Mouse (Mus musculus): ENCODE results near the gene Runx1. TPM values are rescaled to one million over a fixed set of nuclear protein-coding genes. Genes with fewer than 3 reads are reported as not detected.

Runx1 gene
- polyA plus RNA-seq, 1 experiment from 2014 or later = 2.1 TPM

DNA sequence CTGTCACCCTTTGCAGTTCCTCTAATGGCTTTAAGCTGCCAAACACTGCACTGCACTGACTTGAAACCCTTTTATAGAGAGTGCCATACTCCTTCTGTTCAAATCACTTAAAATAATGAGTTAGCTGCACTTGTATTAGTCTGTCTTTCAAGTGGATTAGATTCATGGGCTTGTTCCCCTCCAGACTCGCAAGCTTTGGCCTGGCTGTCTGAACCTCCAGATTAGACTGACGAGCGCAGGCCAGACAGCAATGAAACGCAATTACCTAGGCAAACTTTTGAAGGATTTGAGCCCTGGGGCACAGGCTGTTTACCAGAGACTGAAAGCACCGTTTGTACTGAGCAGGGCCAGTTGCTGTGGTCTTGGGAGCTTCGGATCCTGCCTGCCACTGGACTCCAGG is 198.7 kb downstream of the Runx1 start:
- 54% methylated on average over 6 of the region's 6 CpGs for WGBS
- Histone ChIP-seq H3K27ac (no peak overlapping the region), H3K4me2 (no peak overlapping the region), H3K4me3 (no peak overlapping the region), H3K9ac (no peak overlapping the region), H3K9me3 (no peaks in the 10 kb centered on the region), H3K27me3 (peaks cover 3% of the 10 kb centered on the region; the same call in 1 of the 2 replicates), H3K4me1 (replicated peaks) (peaks cover 9% of the 10 kb centered on the region), H3K36me3 (no peaks in the 10 kb centered on the region)
- no peak for ATAC-seq (ENCODE audit: low FRiP score)

DNA sequence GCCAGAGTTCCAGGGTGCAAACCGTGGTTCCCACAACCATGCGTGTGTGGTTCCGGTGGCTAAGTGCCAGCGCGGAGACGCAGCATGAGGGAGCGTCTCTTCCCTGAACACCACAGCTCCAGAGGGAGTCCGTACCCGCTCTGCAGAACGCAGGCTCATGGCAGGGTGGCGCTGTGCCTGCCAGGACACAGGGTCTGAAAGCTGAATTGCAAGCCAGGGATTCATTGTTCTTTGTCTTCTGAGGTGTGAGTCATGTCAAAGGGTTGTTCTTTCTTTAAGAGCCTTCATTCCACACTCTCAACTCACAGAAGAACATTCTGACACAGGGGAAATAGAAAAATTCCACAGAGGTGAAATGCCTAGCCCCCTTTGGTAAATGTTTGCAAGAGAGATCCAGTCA is 202.0 kb downstream of the Runx1 start:
- no peak overlapping the region for H3K9ac ChIP-seq
- 0 out of 2 replicates have a peak, but pooled peaks cover 6% of the 10 kb centered on the region for H3K4me1 ChIP-seq (replicated peaks)
- H3K9me3 ChIP-seq = no peaks in the 10 kb centered on the region
- H3K4me3 ChIP-seq = no peak overlapping the region
- ATAC-seq (ENCODE audit: low FRiP score) = no peak
- H3K27ac ChIP-seq = no peak overlapping the region
- H3K36me3 ChIP-seq = no peaks in the 10 kb centered on the region
- no peak overlapping the region for H3K4me2 ChIP-seq
- WGBS = 77% methylated on average over 11 of the region's 11 CpGs
- no peaks in the 10 kb centered on the region for H3K27me3 ChIP-seq

DNA sequence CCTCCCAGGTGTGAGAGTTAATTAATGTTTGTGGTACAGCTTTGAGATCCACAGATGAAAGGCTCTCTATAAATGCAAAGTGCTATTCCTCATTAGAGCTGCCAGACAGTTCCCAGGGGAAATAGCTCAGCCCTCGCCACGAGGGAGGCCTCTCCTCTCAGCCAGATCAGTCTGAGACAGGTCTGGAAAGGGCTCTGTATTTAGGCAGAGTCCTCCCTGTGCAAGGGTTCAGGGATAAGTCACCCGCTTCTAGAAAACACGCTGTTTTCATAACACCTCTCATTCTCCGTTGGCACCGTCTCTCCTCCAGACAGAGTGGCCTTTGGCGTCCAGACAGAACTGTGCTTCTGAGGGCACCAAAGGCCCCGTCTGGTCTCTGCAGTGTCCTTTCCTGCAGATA is 204.1 kb downstream of the Runx1 start:
- H3K4me2 ChIP-seq = no peak overlapping the region
- no peaks in the 10 kb centered on the region for H3K36me3 ChIP-seq
- H3K9ac ChIP-seq = no peak overlapping the region
- no peaks in the 10 kb centered on the region for H3K27me3 ChIP-seq
- 0 out of 2 replicates have a peak, but pooled peaks cover 3% of the 10 kb centered on the region for H3K4me1 ChIP-seq (replicated peaks)
- no peak overlapping the region for H3K27ac ChIP-seq
- no peak overlapping the region for H3K4me3 ChIP-seq
- H3K9me3 ChIP-seq = peaks cover 7% of the 10 kb centered on the region
- 71% methylated on average over 8 of the region's 8 CpGs for WGBS
- ATAC-seq (ENCODE audit: low FRiP score) = no peak

DNA sequence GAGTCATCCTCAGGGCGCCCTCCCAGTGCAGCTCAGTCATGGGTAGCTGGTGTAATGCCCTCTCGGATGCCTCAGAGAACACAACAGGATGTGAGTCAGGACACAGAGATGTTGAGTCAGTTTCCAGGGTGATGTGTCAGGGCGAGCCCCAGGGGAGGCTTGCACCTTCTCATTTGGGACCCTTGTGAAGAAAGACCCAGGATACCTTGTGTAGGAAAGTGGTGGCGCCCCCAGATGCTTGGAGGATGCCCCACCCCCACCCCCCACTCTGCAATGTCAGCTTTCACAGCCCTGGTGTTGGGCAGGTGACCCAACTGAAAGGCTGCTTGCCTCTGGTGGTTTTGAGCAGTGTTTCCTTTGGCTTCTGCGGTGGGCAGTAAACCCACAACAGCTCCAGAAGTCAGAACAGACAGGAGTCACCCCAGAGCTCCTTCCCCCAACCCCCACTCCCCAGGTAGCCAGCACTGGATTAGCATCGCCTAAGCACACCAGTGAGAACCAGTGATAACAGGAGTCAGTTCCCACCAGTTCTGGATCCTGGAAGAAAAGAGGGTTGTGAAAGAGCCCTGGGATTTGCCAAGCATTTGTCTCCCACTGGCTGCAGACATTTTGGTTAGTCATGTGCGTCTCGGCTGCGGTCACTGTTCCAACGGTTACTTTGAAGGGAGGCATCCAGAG is 205.0 kb downstream of the Runx1 start:
- 0 out of 2 replicates have a peak, but pooled peaks cover 3% of the 10 kb centered on the region for H3K4me1 ChIP-seq (replicated peaks)
- no peak overlapping the region for H3K4me2 ChIP-seq
- H3K4me3 ChIP-seq = no peak overlapping the region
- peaks cover 7% of the 10 kb centered on the region for H3K9me3 ChIP-seq
- no peak for ATAC-seq (ENCODE audit: low FRiP score)
- no peaks in the 10 kb centered on the region for H3K36me3 ChIP-seq
- WGBS = 64% methylated on average over 10 of the region's 10 CpGs
- H3K9ac ChIP-seq = no peak overlapping the region
- H3K27ac ChIP-seq = no peak overlapping the region
- H3K27me3 ChIP-seq = no peaks in the 10 kb centered on the region

DNA sequence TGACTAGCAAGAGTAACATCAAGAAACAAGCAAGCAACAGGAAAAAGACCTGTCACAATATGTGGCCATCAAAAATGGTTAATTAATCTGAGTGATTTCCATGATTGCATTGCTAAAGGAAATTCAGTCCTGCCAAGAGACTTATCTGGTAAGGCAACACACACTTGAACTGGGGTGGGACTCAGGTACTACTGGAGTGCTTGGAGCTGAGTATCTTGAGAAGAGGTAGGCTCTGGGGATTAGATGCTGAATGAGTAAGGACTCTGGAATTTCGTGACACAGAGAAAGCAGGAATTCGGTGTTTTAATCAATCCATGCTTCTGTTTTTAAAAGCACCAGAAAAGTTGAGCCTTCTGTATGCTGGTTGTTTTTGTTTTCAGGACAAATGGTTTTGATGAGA is 209.1 kb downstream of the Runx1 start:
- Histone ChIP-seq H3K36me3 (no peaks in the 10 kb centered on the region), H3K4me3 (no peak overlapping the region), H3K9ac (no peak overlapping the region), H3K4me2 (no peak overlapping the region), H3K27me3 (no peaks in the 10 kb centered on the region), H3K4me1 (replicated peaks) (0 out of 2 replicates have a peak, but pooled peaks cover 2% of the 10 kb centered on the region), H3K27ac (no peak overlapping the region), H3K9me3 (peaks cover 7% of the 10 kb centered on the region)
- ATAC-seq (ENCODE audit: low FRiP score) = no peak
- WGBS = 91% methylated on average over 2 of the region's 2 CpGs

DNA sequence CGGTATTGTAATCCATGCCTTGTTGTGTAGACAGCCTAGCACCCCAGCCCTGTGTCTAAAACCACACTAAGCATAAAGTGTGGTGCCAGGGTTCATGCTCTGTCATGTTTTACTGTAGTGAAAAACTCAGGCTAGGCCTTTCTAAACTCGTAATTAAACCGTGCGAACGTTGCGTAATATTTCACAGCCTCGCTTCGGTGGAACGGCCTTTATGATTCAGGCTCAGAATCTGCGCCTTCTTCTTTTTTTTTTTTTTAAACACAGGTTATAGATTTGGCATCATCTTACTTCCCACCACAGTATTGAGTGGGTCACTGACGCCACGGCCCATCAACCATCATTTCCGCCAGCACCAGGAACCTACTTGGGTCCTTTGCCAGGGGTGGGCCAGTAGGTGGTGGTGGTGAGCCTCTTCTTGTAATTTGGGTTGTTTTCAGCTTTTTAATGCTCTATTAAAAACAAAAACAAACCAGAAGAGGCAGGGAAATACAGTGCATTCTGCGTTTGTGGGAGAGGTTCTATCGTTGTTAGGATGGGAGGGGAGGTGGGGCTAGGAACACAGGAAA is 210.6 kb downstream of the Runx1 start:
- Histone ChIP-seq H3K4me2 (no peak overlapping the region), H3K9me3 (peaks cover 7% of the 10 kb centered on the region), H3K4me3 (no peak overlapping the region), H3K9ac (no peak overlapping the region), H3K27me3 (no peaks in the 10 kb centered on the region), H3K4me1 (replicated peaks) (peaks cover 8% of the 10 kb centered on the region), H3K27ac (no peak overlapping the region), H3K36me3 (no peaks in the 10 kb centered on the region)
- no peak for ATAC-seq (ENCODE audit: low FRiP score)
- 94% methylated on average over 15 of the region's 15 CpGs for WGBS

DNA sequence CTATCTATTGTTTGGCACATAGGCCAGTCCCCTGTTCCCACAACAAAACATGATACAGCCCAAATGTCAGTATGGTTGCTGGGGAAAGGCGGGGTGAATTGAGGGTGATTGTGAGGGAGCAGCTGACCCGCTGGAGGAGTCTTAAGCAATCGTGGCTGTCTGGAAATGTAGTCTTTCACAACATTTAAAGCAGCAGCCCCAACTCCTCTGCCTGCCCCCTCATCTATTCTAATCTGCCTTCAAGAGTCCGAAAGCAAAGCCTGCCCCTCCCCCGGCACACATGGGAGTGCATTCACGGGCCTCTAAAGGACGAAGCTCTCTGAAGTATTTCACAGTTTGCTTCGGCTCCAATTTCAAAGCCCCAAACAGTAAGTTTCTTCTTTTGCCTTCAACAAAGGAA is 213.4 kb downstream of the Runx1 start:
- H3K4me2 ChIP-seq = no peak overlapping the region
- peaks cover 26% of the 10 kb centered on the region for H3K4me1 ChIP-seq (replicated peaks)
- H3K4me3 ChIP-seq = no peak overlapping the region
- 28% methylated on average over 8 of the region's 8 CpGs for WGBS
- H3K27me3 ChIP-seq = peaks cover 7% of the 10 kb centered on the region; the same call in 1 of the 2 replicates
- no peaks in the 10 kb centered on the region for H3K36me3 ChIP-seq
- H3K27ac ChIP-seq = no peak overlapping the region
- H3K9me3 ChIP-seq = peaks cover 4% of the 10 kb centered on the region
- H3K9ac ChIP-seq = no peak overlapping the region
- ATAC-seq (ENCODE audit: low FRiP score) = no peak

DNA sequence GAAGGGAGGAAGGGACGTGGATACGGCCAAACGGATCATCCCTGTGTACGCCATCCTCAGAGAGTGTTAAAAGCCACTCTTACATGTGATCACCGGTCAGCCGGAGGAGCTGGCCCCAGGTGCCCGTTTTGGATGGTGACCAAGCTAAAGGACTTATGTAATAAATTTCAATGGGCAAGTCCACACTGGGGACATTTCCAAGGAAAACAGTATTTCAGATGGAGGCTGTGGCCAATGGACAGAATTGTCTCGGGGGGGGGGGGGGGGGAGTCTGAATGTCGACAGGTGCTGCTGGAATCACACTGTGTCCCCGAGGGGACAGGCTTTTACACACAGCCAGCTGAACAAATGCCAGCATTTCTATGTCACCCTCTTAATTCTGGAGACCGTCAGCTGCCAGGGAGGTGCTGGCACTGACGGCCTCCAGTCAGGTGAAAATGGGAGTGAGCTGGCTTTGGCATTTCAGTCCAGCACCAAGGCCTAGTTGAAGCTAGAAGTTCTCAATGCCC is 214.3 kb downstream of the Runx1 start:
- Histone ChIP-seq H3K36me3 (no peaks in the 10 kb centered on the region), H3K4me1 (replicated peaks) (peaks cover 26% of the 10 kb centered on the region), H3K9ac (no peak overlapping the region), H3K4me3 (no peak overlapping the region), H3K27ac (no peak overlapping the region), H3K27me3 (peaks cover 13% of the 10 kb centered on the region), H3K9me3 (no peaks in the 10 kb centered on the region), H3K4me2 (no peak overlapping the region)
- WGBS = 76% methylated on average over 12 of the region's 12 CpGs
- ATAC-seq (ENCODE audit: low FRiP score) = no peak

DNA sequence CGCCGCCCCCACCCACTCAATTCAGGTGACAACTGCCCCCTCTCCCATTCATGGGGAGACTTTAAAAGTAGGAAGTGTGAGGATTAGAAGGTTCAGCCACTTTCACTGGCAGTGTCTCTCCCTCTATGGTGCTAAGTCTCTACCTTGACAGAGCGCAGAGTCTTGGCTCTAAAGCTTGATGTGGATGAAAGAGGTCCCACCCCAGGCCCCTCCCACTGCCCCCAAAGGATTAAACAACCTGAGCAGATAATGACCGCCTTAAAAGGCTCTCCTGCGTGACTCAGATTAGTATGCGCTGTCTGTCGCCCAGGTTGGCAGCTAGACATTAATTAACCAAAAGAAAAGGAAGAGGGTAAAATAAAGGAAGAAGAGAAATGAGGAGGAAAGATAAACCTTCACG is 215.5 kb downstream of the Runx1 start:
- H3K4me3 ChIP-seq = no peak overlapping the region
- peaks cover 31% of the 10 kb centered on the region for H3K4me1 ChIP-seq (replicated peaks)
- H3K36me3 ChIP-seq = no peaks in the 10 kb centered on the region
- H3K9me3 ChIP-seq = no peaks in the 10 kb centered on the region
- H3K27ac ChIP-seq = 0 out of 2 replicates have a peak overlapping the region, but pooled peaks have one; percentile 30
- ATAC-seq (ENCODE audit: low FRiP score) = no peak
- no peak overlapping the region for H3K9ac ChIP-seq
- WGBS = 52% methylated on average over 8 of the region's 8 CpGs
- H3K27me3 ChIP-seq = peaks cover 25% of the 10 kb centered on the region
- no peak overlapping the region for H3K4me2 ChIP-seq

DNA sequence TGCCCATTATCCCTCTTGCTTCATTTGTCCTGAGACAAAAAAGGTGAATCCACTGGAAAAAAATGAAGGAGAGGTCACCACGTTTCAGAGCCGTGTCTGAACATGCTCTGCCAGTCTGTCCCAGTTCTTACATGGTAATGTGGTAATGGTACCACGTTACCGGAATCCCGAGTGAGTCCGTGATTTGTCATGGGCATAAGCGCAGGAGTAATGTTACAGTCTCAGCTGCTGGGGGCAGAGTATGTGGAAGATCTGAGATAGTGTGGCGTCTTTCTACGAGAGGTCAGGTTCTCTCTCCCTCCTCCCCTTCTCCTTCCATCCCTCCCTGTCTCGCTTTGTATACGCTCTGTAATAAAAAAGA is 216.3 kb downstream of the Runx1 start:
- Histone ChIP-seq H3K4me2 (no peak overlapping the region), H3K9ac (no peak overlapping the region), H3K4me1 (replicated peaks) (peaks cover 32% of the 10 kb centered on the region), H3K36me3 (no peaks in the 10 kb centered on the region), H3K4me3 (no peak overlapping the region), H3K27ac (no peak overlapping the region), H3K27me3 (peaks cover 28% of the 10 kb centered on the region), H3K9me3 (no peaks in the 10 kb centered on the region)
- WGBS = 51% methylated on average over 11 of the region's 11 CpGs
- no peak for ATAC-seq (ENCODE audit: low FRiP score)

DNA sequence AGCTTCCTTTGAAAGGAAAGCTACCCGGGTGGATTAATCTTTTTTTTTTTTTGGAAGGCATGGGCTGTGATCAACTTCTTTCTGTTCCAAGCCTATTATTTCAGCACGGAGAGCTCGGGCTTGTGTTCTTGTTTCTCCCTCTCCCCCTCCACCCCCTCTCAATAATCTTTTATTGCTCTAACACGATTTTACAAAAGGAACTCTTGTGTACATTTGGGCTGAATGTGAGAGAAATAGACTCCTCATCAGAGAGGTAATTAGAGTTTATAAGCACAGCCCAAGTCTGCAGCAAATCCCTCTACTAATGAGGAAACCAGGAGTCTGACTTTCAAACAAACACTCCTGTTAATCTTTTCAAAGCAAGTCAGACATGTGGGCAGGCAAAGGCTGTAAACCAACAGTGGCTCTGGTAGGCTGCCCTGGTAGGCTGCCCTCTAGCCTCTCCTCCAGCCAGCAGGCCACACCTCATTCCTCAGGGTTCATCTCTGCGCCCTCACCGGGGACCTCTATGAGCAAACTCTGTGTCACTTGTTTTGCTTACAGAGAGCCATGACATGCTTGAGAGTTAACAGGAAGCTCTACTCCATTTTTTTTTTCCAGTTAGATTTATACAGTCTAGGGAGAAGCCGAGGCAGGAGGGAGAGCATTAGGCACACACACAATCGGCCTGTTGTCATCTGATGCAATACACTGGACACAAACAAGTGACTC is 216.8 kb downstream of the Runx1 start:
- no peak overlapping the region for H3K4me3 ChIP-seq
- 23% methylated on average over 8 of the region's 8 CpGs for WGBS
- H3K9ac ChIP-seq = no peak overlapping the region
- no peaks in the 10 kb centered on the region for H3K9me3 ChIP-seq
- no peak overlapping the region for H3K4me2 ChIP-seq
- no peak for ATAC-seq (ENCODE audit: low FRiP score)
- H3K4me1 ChIP-seq (replicated peaks) = peaks cover 32% of the 10 kb centered on the region
- H3K27me3 ChIP-seq = peaks cover 34% of the 10 kb centered on the region
- H3K36me3 ChIP-seq = no peaks in the 10 kb centered on the region
- H3K27ac ChIP-seq = no peak overlapping the region

DNA sequence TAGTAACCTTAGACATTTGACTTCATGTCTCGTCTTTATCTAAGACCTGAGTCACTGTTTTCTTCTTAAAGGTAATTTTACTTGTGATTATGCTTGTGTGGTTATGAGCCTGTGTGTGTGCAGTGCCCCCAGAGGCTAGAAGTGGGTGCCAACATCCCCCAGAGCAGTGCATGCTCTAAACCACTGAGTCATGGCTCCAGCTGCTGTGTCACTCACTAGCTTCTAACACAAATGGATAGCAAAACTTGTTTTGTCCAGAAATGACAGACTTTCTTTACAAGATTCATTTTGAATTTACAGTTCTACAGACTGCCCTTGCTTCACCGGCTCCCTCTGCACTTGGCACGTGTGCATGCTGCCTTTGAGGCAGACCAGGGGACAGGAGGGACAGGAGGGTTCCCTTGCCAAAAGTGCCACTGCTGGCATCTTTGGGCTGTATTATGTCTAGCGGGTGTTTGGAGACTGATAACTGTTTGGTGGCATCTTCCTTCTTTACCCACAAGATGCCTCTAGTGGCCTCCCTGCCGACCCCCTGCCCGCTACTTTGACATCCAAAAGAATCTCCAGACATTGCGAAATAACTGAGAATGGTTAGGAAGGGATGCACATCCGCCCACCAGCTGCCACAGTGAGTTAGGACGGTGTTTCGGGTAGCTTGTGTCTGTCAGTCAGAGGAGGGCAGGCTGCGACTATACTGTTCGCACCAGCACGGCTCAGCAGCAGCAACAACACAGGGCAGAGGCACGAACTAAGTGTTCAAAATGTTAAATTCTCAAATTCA is 217.6 kb downstream of the Runx1 start:
- H3K9me3 ChIP-seq = no peaks in the 10 kb centered on the region
- no peak overlapping the region for H3K4me2 ChIP-seq
- WGBS = 52% methylated on average over 14 of the region's 14 CpGs
- H3K36me3 ChIP-seq = no peaks in the 10 kb centered on the region
- ATAC-seq (ENCODE audit: low FRiP score) = no peak
- peaks cover 32% of the 10 kb centered on the region for H3K4me1 ChIP-seq (replicated peaks)
- no peak overlapping the region for H3K9ac ChIP-seq
- H3K27me3 ChIP-seq = peaks cover 36% of the 10 kb centered on the region
- no peak overlapping the region for H3K4me3 ChIP-seq
- no peak overlapping the region for H3K27ac ChIP-seq

Measured in hindbrain, embryonic 13.5 days (tissue).